Comparison of ENCODE assay signal across 10 mouse cellular contexts in the genomic region with DNA sequence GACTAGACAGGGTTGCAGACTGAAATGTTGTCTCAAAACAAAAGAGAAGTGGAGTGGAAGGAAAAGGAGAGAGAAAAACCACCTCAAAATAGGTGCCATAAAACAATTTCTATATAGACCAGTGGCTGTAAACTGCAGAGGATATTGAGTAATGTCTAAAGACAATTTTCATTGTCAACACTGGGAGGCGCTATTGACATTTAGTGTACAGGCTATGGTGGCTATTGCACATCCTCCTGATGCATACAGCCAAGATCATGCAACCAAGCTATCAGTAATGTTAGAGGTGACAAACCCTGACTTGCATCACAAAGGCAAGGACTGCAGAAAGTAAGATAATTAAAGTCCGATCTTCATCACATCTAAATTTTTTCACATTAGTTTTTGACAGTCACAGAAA.
DNase-seq lines count a peak whose midpoint lies in the region; ATAC-seq lines count a peak whose summit lies in the region.
"Had no signal": no experiment of that assay in that cellular context is flagged by ENCODE, and none has a peak within 500 bp of the region (broad histone marks: within the 10 kb centered on the region; RNA-seq: fewer than 3 reads in every experiment).

No protein-coding gene starts in this region.

- WGBS in forebrain, embryonic 11.5 days, result 48% methylated on average over 2 of the region's 2 CpGs
- 53% methylated on average over 2 of the region's 2 CpGs for WGBS in forebrain, embryonic 10.5 days
- 49% methylated on average over 2 of the region's 2 CpGs for WGBS in midbrain, embryonic 11.5 days
- 49% methylated on average over 2 of the region's 2 CpGs for whole genome bisulfite sequencing in midbrain, embryonic 16.5 days
- WGBS in forebrain, embryonic 12.5 days, result 50% methylated on average over 2 of the region's 2 CpGs

- H3K9me3 ChIP-seq in forebrain, embryonic 11.5 days (ENCODE audit: control insufficient read depth, low read length), result no peaks in the 10 kb centered on the region
- H3K9me3 ChIP-seq in forebrain, embryonic 10.5 days, result no peaks in the 10 kb centered on the region
- no peaks in the 10 kb centered on the region for H3K9me3 ChIP-seq in midbrain, embryonic 11.5 days (ENCODE audit: control insufficient read depth, low read length)
- no peaks in the 10 kb centered on the region for H3K9me3 ChIP-seq in midbrain, embryonic 16.5 days (replicated peaks; ENCODE audit: control insufficient read depth, low read length, poor library complexity, severe bottlenecking)
- H3K9me3 ChIP-seq in forebrain, embryonic 12.5 days, result no peaks in the 10 kb centered on the region
- H3K9me3 ChIP-seq: heart, embryonic 13.5 days had no signal

- no peak overlapping the region for H3K4me2 ChIP-seq in forebrain, embryonic 11.5 days (ENCODE audit: low read depth, low read length, severe bottlenecking)
- H3K4me2 ChIP-seq in midbrain, embryonic 11.5 days, result no peak overlapping the region
- no peak overlapping the region for H3K4me2 ChIP-seq in midbrain, embryonic 16.5 days (ENCODE audit: low read length)
- H3K4me2 ChIP-seq in forebrain, embryonic 12.5 days, result no peak overlapping the region
- H3K4me2 ChIP-seq: heart, embryonic 13.5 days had no signal

- no peaks in the 10 kb centered on the region for H3K27me3 ChIP-seq in forebrain, embryonic 11.5 days (ENCODE audit: control insufficient read depth, insufficient read depth, low read length)
- H3K27me3 ChIP-seq in forebrain, embryonic 10.5 days (ENCODE audit: poor library complexity, severe bottlenecking), result no peaks in the 10 kb centered on the region
- no peaks in the 10 kb centered on the region for H3K27me3 ChIP-seq in midbrain, embryonic 11.5 days (ENCODE audit: control insufficient read depth, insufficient read depth, low read length)
- H3K27me3 ChIP-seq in midbrain, embryonic 16.5 days (ENCODE audit: control insufficient read depth, insufficient read depth, low read depth, low read length), result no peaks in the 10 kb centered on the region
- H3K27me3 ChIP-seq in forebrain, embryonic 12.5 days, result no peaks in the 10 kb centered on the region
- H3K27me3 ChIP-seq: heart, embryonic 13.5 days had no signal

- no peak overlapping the region for H3K27ac ChIP-seq in forebrain, embryonic 11.5 days (ENCODE audit: low read depth, low read length)
- no peak overlapping the region for H3K27ac ChIP-seq in forebrain, embryonic 10.5 days
- no peak overlapping the region for H3K27ac ChIP-seq in midbrain, embryonic 11.5 days (ENCODE audit: low read depth, low read length)
- H3K27ac ChIP-seq in midbrain, embryonic 16.5 days (ENCODE audit: low read length), result no peak overlapping the region
- H3K27ac ChIP-seq in forebrain, embryonic 12.5 days, result no peak overlapping the region
- H3K27ac ChIP-seq: heart, embryonic 13.5 days had no signal

- ATAC-seq in forebrain, embryonic 11.5 days (replicated peaks; ENCODE audit: low FRiP score), result peak; percentile 72
- ATAC-seq in midbrain, embryonic 11.5 days (ENCODE audit: low FRiP score), result peak; percentile 69; the same call in 1 of the 2 replicates
- no peak; the same call in 1 of the 2 replicates for ATAC-seq in midbrain, embryonic 16.5 days
- ATAC-seq in forebrain, embryonic 12.5 days (ENCODE audit: low FRiP score), result peak; percentile 70

- DNase-seq in forebrain, embryonic 11.5 days (ENCODE audit: low spot score), result no peak
- no peak for DNase-seq in forebrain, embryonic 10.5 days (ENCODE audit: extremely low spot score, low spot score)
- DNase-seq in midbrain, embryonic 11.5 days (ENCODE audit: low spot score, missing footprints), result no peak
- peak; percentile 3 for DNase-seq in retina, adult 2 months (ENCODE audit: low read depth, low spot score)
- no peak for DNase-seq in spleen, adult 12 weeks (ENCODE audit: low spot score)
- no peak for DNase-seq in thymus, adult 18-20 months

- H3K9ac ChIP-seq in forebrain, embryonic 11.5 days (ENCODE audit: low read length), result no peak overlapping the region
- H3K9ac ChIP-seq in midbrain, embryonic 11.5 days (ENCODE audit: low read length), result no peak overlapping the region
- H3K9ac ChIP-seq in midbrain, embryonic 16.5 days (ENCODE audit: low read depth, low read length), result no peak overlapping the region
- no peak overlapping the region for H3K9ac ChIP-seq in forebrain, embryonic 12.5 days
- H3K9ac ChIP-seq: heart, embryonic 13.5 days had no signal

- no peak overlapping the region for H3K4me3 ChIP-seq in forebrain, embryonic 11.5 days (ENCODE audit: low read depth, low read length)
- no peak overlapping the region for H3K4me3 ChIP-seq in forebrain, embryonic 10.5 days
- H3K4me3 ChIP-seq in midbrain, embryonic 11.5 days (ENCODE audit: low read depth, low read length), result no peak overlapping the region
- H3K4me3 ChIP-seq in midbrain, embryonic 16.5 days (ENCODE audit: low read depth, low read length), result no peak overlapping the region
- H3K4me3 ChIP-seq in forebrain, embryonic 12.5 days (replicated peaks), result no peak overlapping the region
- H3K4me3 ChIP-seq: heart, embryonic 13.5 days; myocyte had no signal

- H3K4me1 ChIP-seq in forebrain, embryonic 11.5 days (replicated peaks; ENCODE audit: control insufficient read depth, insufficient read depth, low read length), result no peaks in the 10 kb centered on the region
- H3K4me1 ChIP-seq in forebrain, embryonic 10.5 days, result no peaks in the 10 kb centered on the region
- no peaks in the 10 kb centered on the region for H3K4me1 ChIP-seq in midbrain, embryonic 11.5 days (ENCODE audit: control insufficient read depth, insufficient read depth, low read length)
- H3K4me1 ChIP-seq in midbrain, embryonic 16.5 days (ENCODE audit: control insufficient read depth, insufficient read depth, low read length), result no peaks in the 10 kb centered on the region
- H3K4me1 ChIP-seq in forebrain, embryonic 12.5 days, result no peaks in the 10 kb centered on the region
- H3K4me1 ChIP-seq: heart, embryonic 13.5 days had no signal

- no peaks in the 10 kb centered on the region for H3K36me3 ChIP-seq in forebrain, embryonic 11.5 days (ENCODE audit: control insufficient read depth, insufficient read depth, low read length)
- no peaks in the 10 kb centered on the region for H3K36me3 ChIP-seq in forebrain, embryonic 10.5 days (replicated peaks)
- H3K36me3 ChIP-seq in midbrain, embryonic 11.5 days (ENCODE audit: control insufficient read depth, insufficient read depth, low read length), result no peaks in the 10 kb centered on the region
- no peaks in the 10 kb centered on the region for H3K36me3 ChIP-seq in midbrain, embryonic 16.5 days (ENCODE audit: control insufficient read depth, insufficient read depth, low read length)
- no peaks in the 10 kb centered on the region for H3K36me3 ChIP-seq in forebrain, embryonic 12.5 days (replicated peaks)
- H3K36me3 ChIP-seq: heart, embryonic 13.5 days had no signal
